Comparison of ENCODE assay signal across 8 mouse cellular contexts in genomic region chr10:81302288-81302687, GRCm38 (mm10). TPM values are rescaled to one million over a fixed set of nuclear protein-coding genes. Genes with fewer than 3 reads are reported as not detected.
A peak's percentile ranks its signal among the peaks of the same experiment; 100 is the strongest.
DNase-seq lines count a peak whose midpoint lies in the region; ATAC-seq lines count a peak whose summit lies in the region.

No protein-coding gene starts in this region.

- peak overlapping the region; percentile 52; the same call in 1 of the 2 replicates for H3K9ac ChIP-seq in heart, embryonic 11.5 days (ENCODE audit: low read depth, low read length)
- no peak overlapping the region for H3K9ac ChIP-seq in midbrain, embryonic 13.5 days (replicated peaks)
- H3K9ac ChIP-seq in midbrain, embryonic 16.5 days (ENCODE audit: low read depth, low read length), result no peak overlapping the region
- H3K9ac ChIP-seq in hindbrain, embryonic 15.5 days, result no peak overlapping the region
- H3K9ac ChIP-seq in stomach, embryonic 15.5 days, result 0 out of 2 replicates have a peak overlapping the region, but pooled peaks have one; percentile 2

- 54% methylated on average over 4 of the region's 4 CpGs for WGBS in heart, embryonic 11.5 days (ENCODE audit: insufficient replicate concordance)
- 66% methylated on average over 4 of the region's 4 CpGs for WGBS in midbrain, embryonic 13.5 days
- 78% methylated on average over 4 of the region's 4 CpGs for WGBS in midbrain, embryonic 16.5 days
- WGBS in hindbrain, embryonic 15.5 days, result 50% methylated on average over 4 of the region's 4 CpGs
- WGBS in stomach, embryonic 15.5 days, result 67% methylated on average over 4 of the region's 4 CpGs

- DNase-seq in heart, postnatal 4 days, result no peak
- no peak for DNase-seq in c-Kit-positive CD71-positive TER-119-positive erythroid progenitor cells, embryonic 14.5 days (ENCODE audit: low spot score)
- no peak for DNase-seq in B cell, adult 2 months

- H3K4me1 ChIP-seq in heart, embryonic 11.5 days (ENCODE audit: control insufficient read depth, insufficient read depth, low read length), result peaks cover 65% of the 10 kb centered on the region
- peaks cover 39% of the 10 kb centered on the region for H3K4me1 ChIP-seq in midbrain, embryonic 13.5 days (replicated peaks)
- peaks cover 5% of the 10 kb centered on the region for H3K4me1 ChIP-seq in midbrain, embryonic 16.5 days (ENCODE audit: control insufficient read depth, insufficient read depth, low read length)
- peaks cover 31% of the 10 kb centered on the region for H3K4me1 ChIP-seq in hindbrain, embryonic 15.5 days (replicated peaks)
- H3K4me1 ChIP-seq in stomach, embryonic 15.5 days, result peaks cover 38% of the 10 kb centered on the region

- peaks cover 10% of the 10 kb centered on the region for H3K36me3 ChIP-seq in heart, embryonic 11.5 days (ENCODE audit: control insufficient read depth, insufficient read depth, low read length)
- peaks cover 18% of the 10 kb centered on the region for H3K36me3 ChIP-seq in midbrain, embryonic 13.5 days
- H3K36me3 ChIP-seq in midbrain, embryonic 16.5 days (ENCODE audit: control insufficient read depth, insufficient read depth, low read length), result peaks cover 16% of the 10 kb centered on the region
- peaks cover 11% of the 10 kb centered on the region for H3K36me3 ChIP-seq in hindbrain, embryonic 15.5 days
- H3K36me3 ChIP-seq in stomach, embryonic 15.5 days, result peaks cover 17% of the 10 kb centered on the region

- ATAC-seq in heart, embryonic 11.5 days (replicated peaks; ENCODE audit: insufficient number of reproducible peaks, low FRiP score, low TSS enrichment), result no peak; the same call in 1 of the 2 replicates
- no peak for ATAC-seq in midbrain, embryonic 13.5 days
- ATAC-seq in midbrain, embryonic 16.5 days, result no peak
- no peak for ATAC-seq in hindbrain, embryonic 15.5 days (ENCODE audit: low FRiP score, low read depth)
- ATAC-seq in stomach, embryonic 15.5 days (ENCODE audit: insufficient read depth, low FRiP score, low read depth), result no peak

- no peaks in the 10 kb centered on the region for H3K9me3 ChIP-seq in heart, embryonic 11.5 days (replicated peaks; ENCODE audit: control insufficient read depth, low read length)
- H3K9me3 ChIP-seq in midbrain, embryonic 13.5 days, result no peaks in the 10 kb centered on the region
- H3K9me3 ChIP-seq in midbrain, embryonic 16.5 days (replicated peaks; ENCODE audit: control insufficient read depth, low read length, poor library complexity, severe bottlenecking), result no peaks in the 10 kb centered on the region
- H3K9me3 ChIP-seq in hindbrain, embryonic 15.5 days, result no peaks in the 10 kb centered on the region
- H3K9me3 ChIP-seq in stomach, embryonic 15.5 days, result no peaks in the 10 kb centered on the region

- H3K27me3 ChIP-seq in heart, embryonic 11.5 days (ENCODE audit: control insufficient read depth, insufficient read depth, low read length), result no peaks in the 10 kb centered on the region
- H3K27me3 ChIP-seq in midbrain, embryonic 13.5 days, result no peaks in the 10 kb centered on the region
- no peaks in the 10 kb centered on the region for H3K27me3 ChIP-seq in midbrain, embryonic 16.5 days (ENCODE audit: control insufficient read depth, insufficient read depth, low read depth, low read length)
- H3K27me3 ChIP-seq in hindbrain, embryonic 15.5 days, result no peaks in the 10 kb centered on the region
- no peaks in the 10 kb centered on the region for H3K27me3 ChIP-seq in stomach, embryonic 15.5 days (replicated peaks)

- H3K4me2 ChIP-seq in heart, embryonic 11.5 days, result peak overlapping the region; percentile 50
- no peak overlapping the region for H3K4me2 ChIP-seq in midbrain, embryonic 13.5 days (replicated peaks)
- H3K4me2 ChIP-seq in midbrain, embryonic 16.5 days (ENCODE audit: low read length), result no peak overlapping the region
- H3K4me2 ChIP-seq in hindbrain, embryonic 15.5 days, result 0 out of 2 replicates have a peak overlapping the region, but pooled peaks have one; percentile 3
- peak overlapping the region; percentile 17; the same call in 1 of the 2 replicates for H3K4me2 ChIP-seq in stomach, embryonic 15.5 days

- H3K27ac ChIP-seq in heart, embryonic 11.5 days (ENCODE audit: low read depth, low read length), result peak overlapping the region; percentile 70
- 0 out of 2 replicates have a peak overlapping the region, but pooled peaks have one; percentile 19 for H3K27ac ChIP-seq in midbrain, embryonic 13.5 days
- H3K27ac ChIP-seq in midbrain, embryonic 16.5 days (ENCODE audit: low read length), result no peak overlapping the region
- H3K27ac ChIP-seq in hindbrain, embryonic 15.5 days (replicated peaks), result no peak overlapping the region
- peak overlapping the region; percentile 52; the same call in 1 of the 2 replicates for H3K27ac ChIP-seq in stomach, embryonic 15.5 days

- H3K4me3 ChIP-seq in heart, embryonic 11.5 days (ENCODE audit: low read depth, low read length), result peak overlapping the region; percentile 17; the same call in 1 of the 2 replicates
- H3K4me3 ChIP-seq in midbrain, embryonic 13.5 days (replicated peaks), result no peak overlapping the region
- H3K4me3 ChIP-seq in midbrain, embryonic 16.5 days (ENCODE audit: low read depth, low read length), result no peak overlapping the region
- H3K4me3 ChIP-seq in hindbrain, embryonic 15.5 days, result no peak overlapping the region
- H3K4me3 ChIP-seq in stomach, embryonic 15.5 days (replicated peaks), result no peak overlapping the region

RNA-seq across cellular contexts. Expression of gene Pip5k1c, which starts 9.5 kb away (rescaled TPM):
- polyA plus RNA-seq in heart, embryonic 11.5 days (2014; fragmentation: Nextera tagmentation; extraction: Ambion mirVana), result 30.2 and 32.1 TPM in 2 replicates
- 10 to 100 TPM; 52.0 to 55.4 TPM for total RNA-seq in heart, postnatal 4 days (2021)
- polyA plus RNA-seq in midbrain, embryonic 13.5 days (2015; fragmentation: Nextera tagmentation; extraction: Ambion mirVana), result 92.8 and 99.6 TPM in 2 replicates
- polyA plus RNA-seq in midbrain, embryonic 16.5 days (2015; fragmentation: Nextera tagmentation; extraction: Ambion mirVana), result 135 and 147 TPM in 2 replicates
- 130 and 151 TPM in 2 replicates for polyA plus RNA-seq in hindbrain, embryonic 15.5 days (2015; fragmentation: Nextera tagmentation; extraction: Ambion mirVana)
- polyA plus RNA-seq in stomach, embryonic 15.5 days (2015; fragmentation: Nextera tagmentation; extraction: Ambion mirVana), result 43.1 and 47.6 TPM in 2 replicates

RNA-seq across cellular contexts. Expression of gene Tjp3, which starts 10.9 kb away (rescaled TPM):
- 0.90 and 1.4 TPM in 2 replicates for polyA plus RNA-seq in heart, embryonic 11.5 days (2014; fragmentation: Nextera tagmentation; extraction: Ambion mirVana)
- under 1 TPM in 1 of 2 experiments, not detected in 1; 0.50 TPM for total RNA-seq in heart, postnatal 4 days (2021)
- 4.9 and 5.5 TPM in 2 replicates for polyA plus RNA-seq in midbrain, embryonic 13.5 days (2015; fragmentation: Nextera tagmentation; extraction: Ambion mirVana)
- polyA plus RNA-seq in midbrain, embryonic 16.5 days (2015; fragmentation: Nextera tagmentation; extraction: Ambion mirVana), result 9.2 and 10.1 TPM in 2 replicates
- 5.9 and 6.2 TPM in 2 replicates for polyA plus RNA-seq in hindbrain, embryonic 15.5 days (2015; fragmentation: Nextera tagmentation; extraction: Ambion mirVana)
- 32.6 and 38.7 TPM in 2 replicates for polyA plus RNA-seq in stomach, embryonic 15.5 days (2015; fragmentation: Nextera tagmentation; extraction: Ambion mirVana)

RNA-seq across cellular contexts. Expression of gene Cactin, which starts 18.6 kb away (rescaled TPM):
- 20.2 and 25.0 TPM in 2 replicates for polyA plus RNA-seq in heart, embryonic 11.5 days (2014; fragmentation: Nextera tagmentation; extraction: Ambion mirVana)
- total RNA-seq in heart, postnatal 4 days (2021), result 10 to 100 TPM; 20.7 to 21.0 TPM
- 35.5 and 35.8 TPM in 2 replicates for polyA plus RNA-seq in midbrain, embryonic 13.5 days (2015; fragmentation: Nextera tagmentation; extraction: Ambion mirVana)
- 27.6 and 28.3 TPM in 2 replicates for polyA plus RNA-seq in midbrain, embryonic 16.5 days (2015; fragmentation: Nextera tagmentation; extraction: Ambion mirVana)
- polyA plus RNA-seq in hindbrain, embryonic 15.5 days (2015; fragmentation: Nextera tagmentation; extraction: Ambion mirVana), result 33.8 and 35.1 TPM in 2 replicates
- polyA plus RNA-seq in stomach, embryonic 15.5 days (2015; fragmentation: Nextera tagmentation; extraction: Ambion mirVana), result 40.5 and 40.9 TPM in 2 replicates

RNA-seq across cellular contexts. Expression of gene Tbxa2r, which starts 26.2 kb away (rescaled TPM):
- 10.9 and 11.2 TPM in 2 replicates for polyA plus RNA-seq in heart, embryonic 11.5 days (2014; fragmentation: Nextera tagmentation; extraction: Ambion mirVana)
- total RNA-seq in heart, postnatal 4 days (2021), result 1 to 10 TPM; 5.5 to 5.6 TPM
- 4.7 and 4.9 TPM in 2 replicates for polyA plus RNA-seq in midbrain, embryonic 13.5 days (2015; fragmentation: Nextera tagmentation; extraction: Ambion mirVana)
- 4.8 and 5.2 TPM in 2 replicates for polyA plus RNA-seq in midbrain, embryonic 16.5 days (2015; fragmentation: Nextera tagmentation; extraction: Ambion mirVana)
- polyA plus RNA-seq in hindbrain, embryonic 15.5 days (2015; fragmentation: Nextera tagmentation; extraction: Ambion mirVana), result 4.7 and 5.2 TPM in 2 replicates
- polyA plus RNA-seq in stomach, embryonic 15.5 days (2015; fragmentation: Nextera tagmentation; extraction: Ambion mirVana), result 23.5 and 25.3 TPM in 2 replicates

RNA-seq across cellular contexts. Expression of gene Apba3, which starts 35.5 kb away (rescaled TPM):
- 41.2 and 44.1 TPM in 2 replicates for polyA plus RNA-seq in heart, embryonic 11.5 days (2014; fragmentation: Nextera tagmentation; extraction: Ambion mirVana)
- total RNA-seq in heart, postnatal 4 days (2021), result 10 to 100 TPM; 49.0 to 53.0 TPM
- 27.9 and 30.8 TPM in 2 replicates for polyA plus RNA-seq in midbrain, embryonic 13.5 days (2015; fragmentation: Nextera tagmentation; extraction: Ambion mirVana)
- 28.8 and 33.8 TPM in 2 replicates for polyA plus RNA-seq in midbrain, embryonic 16.5 days (2015; fragmentation: Nextera tagmentation; extraction: Ambion mirVana)
- 38.3 and 38.6 TPM in 2 replicates for polyA plus RNA-seq in hindbrain, embryonic 15.5 days (2015; fragmentation: Nextera tagmentation; extraction: Ambion mirVana)
- 54.4 and 58.1 TPM in 2 replicates for polyA plus RNA-seq in stomach, embryonic 15.5 days (2015; fragmentation: Nextera tagmentation; extraction: Ambion mirVana)

Comparison
In these comparisons a context has a peak if more than half of its experiments do, and no peak if none do; other contexts are left out.
1. H3K27ac ChIP-seq: peak in heart, embryonic 11.5 days (single experiment), midbrain, embryonic 13.5 days (single experiment) and stomach, embryonic 15.5 days (single experiment); none in midbrain, embryonic 16.5 days (single experiment) and hindbrain, embryonic 15.5 days (single experiment).
2. H3K4me2 ChIP-seq: peak in heart, embryonic 11.5 days (single experiment), hindbrain, embryonic 15.5 days (single experiment) and stomach, embryonic 15.5 days (single experiment); none in midbrain, embryonic 13.5 days (single experiment) and midbrain, embryonic 16.5 days (single experiment).
3. H3K9ac ChIP-seq: peak in heart, embryonic 11.5 days (single experiment) and stomach, embryonic 15.5 days (single experiment); none in midbrain, embryonic 13.5 days (single experiment), midbrain, embryonic 16.5 days (single experiment) and hindbrain, embryonic 15.5 days (single experiment).